Mouse (Mus musculus) testis, adult 2 months (tissue): ENCODE results near the gene Csrnp1. TPM values are rescaled to one million over a fixed set of nuclear protein-coding genes. Genes with fewer than 3 reads are reported as not detected.
"Not testable (repeated sequence)": the region's sequence is repeated elsewhere in the genome, so short reads cannot be mapped to it uniquely, and the experiment has no call there.

Experiments
- H3K27ac ChIP-seq: fragments of 200-500 bp; 2 replicates; pipeline ENCODE4 v1.5.1; 2012; ENCODE audit warnings: low read depth, low read length; ENCODE audit not compliant: control insufficient read depth, insufficient read depth
- H3K27me3 ChIP-seq: fragments of 200-500 bp; 2 replicates; pipeline ENCODE4 v1.6.1; 2012; ENCODE audit warnings: mild to moderate bottlenecking, low read length, moderate library complexity; ENCODE audit not compliant: control insufficient read depth, insufficient read depth
- H3K36me3 ChIP-seq: fragments of 200-500 bp; 2 replicates; pipeline ENCODE4 v1.6.1; 2012; ENCODE audit warnings: mild to moderate bottlenecking, low read length; ENCODE audit not compliant: control insufficient read depth, insufficient read depth
- H3K4me1 ChIP-seq: fragments of 200-500 bp; 2 replicates; pipeline ENCODE4 v1.6.1; 2012; ENCODE audit warnings: low read length; ENCODE audit not compliant: control insufficient read depth, insufficient read depth
- H3K4me3 ChIP-seq: fragments of 200-500 bp; 2 replicates; pipeline ENCODE4 v1.5.1; 2012; ENCODE audit warnings: low read depth, mild to moderate bottlenecking, low read length, moderate library complexity, mixed read lengths; ENCODE audit not compliant: control insufficient read depth
- CTCF ChIP-seq: fragments of 200-500 bp; IDR thresholded peaks from 2 replicates; pipeline ENCODE4 v1.5.1; 2012; ENCODE audit warnings: low read depth, mild to moderate bottlenecking, inconsistent platforms, low read length, moderate library complexity; ENCODE audit not compliant: control insufficient read depth, insufficient read depth, insufficient replicate concordance
- POLR2A ChIP-seq: fragments of 200-500 bp; IDR thresholded peaks from 2 replicates; pipeline ENCODE4 v1.6.1; 2012; ENCODE audit warnings: low read depth, mild to moderate bottlenecking, inconsistent platforms, low read length, moderate library complexity; ENCODE audit not compliant: control insufficient read depth
- polyA plus RNA-seq: library from polyadenylated mRNA; depleted of rRNA; stranded (reverse); fragments of >200 nt; gene quantifications from 2 replicates; pipeline ENCODE4 v1.2.3, GENCODE M21; 2012

The Csrnp1 gene
- polyA plus RNA-seq, 1 experiment = 99.9 TPM

GRCm38 (mm10) chr9:120023086-120023811 is 38.8 kb upstream of the Csrnp1 start, which contains the start of gene Xirp1:
Gene Xirp1, minus strand, starts transcription at chr9:120023598.
- Histone ChIP-seq H3K36me3 (no peaks in the 10 kb centered on the region), H3K27ac (no peak within 1 kb of the TSS), H3K27me3 (no peaks in the 10 kb centered on the region), H3K4me3 (no peak within 1 kb of the TSS; the same call in 1 of the 2 replicates), H3K4me1 (no peaks in the 10 kb centered on the region; the same call in none of the 2 replicates)
- no peak for TF ChIP-seq POLR2A
- TF ChIP-seq CTCF = no peak

DNA sequence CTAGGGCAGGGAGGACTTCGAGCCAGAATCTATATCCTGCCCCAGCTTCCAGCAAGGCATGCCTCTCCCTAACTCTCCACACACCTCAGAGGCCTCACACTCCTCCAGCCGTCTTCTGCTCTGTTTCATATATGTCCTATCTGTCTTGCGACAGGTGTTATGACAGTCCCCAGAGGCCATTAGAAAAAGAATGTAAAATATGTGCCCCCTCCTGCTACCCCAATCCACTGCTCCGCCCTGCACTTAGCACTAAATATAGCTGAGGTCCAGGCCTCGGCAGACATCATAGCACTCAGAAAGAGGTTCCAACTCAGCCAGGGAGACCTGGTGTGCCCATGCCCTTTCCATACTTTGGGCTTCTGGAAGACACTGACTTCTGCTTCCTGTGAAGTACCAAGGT is 36.7 kb upstream of the Csrnp1 start:
- no peak for TF ChIP-seq POLR2A
- no peak for TF ChIP-seq CTCF
- no peak overlapping the region for H3K27ac ChIP-seq

DNA sequence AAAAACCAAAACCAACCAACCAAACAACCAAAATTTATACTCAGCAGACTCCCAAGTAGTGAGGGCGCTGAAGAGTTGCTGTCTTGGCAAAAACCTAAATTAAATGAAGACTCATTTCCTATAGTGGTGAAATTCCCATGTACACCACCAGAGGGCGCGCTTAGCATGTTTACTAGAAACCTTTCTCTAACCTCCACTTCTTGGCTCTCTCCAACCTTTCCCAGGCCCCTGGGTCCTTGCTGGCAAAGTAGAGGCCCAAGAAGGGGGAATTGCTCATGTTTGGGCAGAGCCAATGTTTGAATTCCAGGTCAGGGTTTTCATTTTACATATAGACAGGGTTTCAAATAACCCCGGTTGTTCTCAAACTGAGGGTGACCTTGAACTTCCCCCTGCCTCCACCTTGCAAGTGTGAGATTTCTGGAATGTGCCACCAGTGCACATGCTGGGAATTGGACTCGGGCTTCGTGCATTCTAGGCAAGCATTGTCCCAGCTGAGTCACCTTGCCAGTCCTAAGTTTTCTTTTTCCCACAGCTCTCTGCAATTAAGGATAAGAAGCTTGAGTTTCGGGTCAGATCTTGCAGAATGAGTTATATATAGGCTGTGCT is 35.9 kb upstream of the Csrnp1 start:
- H3K27me3 ChIP-seq = no peaks in the 10 kb centered on the region

More for the DNA sequence above, 36.7 kb upstream of the Csrnp1 start:
- H3K27me3 ChIP-seq = no peaks in the 10 kb centered on the region
- H3K4me1 ChIP-seq = no peaks in the 10 kb centered on the region; the same call in none of the 2 replicates
- no peaks in the 10 kb centered on the region for H3K36me3 ChIP-seq
- H3K4me3 ChIP-seq = no peak overlapping the region

GRCm38 (mm10) chr9:120016956-120017355 is 32.5 kb upstream of the Csrnp1 start:
- no peak overlapping the region for H3K4me3 ChIP-seq
- H3K27ac ChIP-seq = no peak overlapping the region
- H3K4me1 ChIP-seq = peaks cover 4% of the 10 kb centered on the region
- no peaks in the 10 kb centered on the region for H3K27me3 ChIP-seq
- no peaks in the 10 kb centered on the region for H3K36me3 ChIP-seq
- TF ChIP-seq CTCF = no peak
- TF ChIP-seq POLR2A = no peak

More for the DNA sequence above, 35.9 kb upstream of the Csrnp1 start:
- H3K36me3 ChIP-seq = no peaks in the 10 kb centered on the region
- no peaks in the 10 kb centered on the region; the same call in none of the 2 replicates for H3K4me1 ChIP-seq
- no peak overlapping the region for H3K4me3 ChIP-seq
- no peak overlapping the region for H3K27ac ChIP-seq
- TF ChIP-seq POLR2A (no peak), CTCF (no peak)

DNA sequence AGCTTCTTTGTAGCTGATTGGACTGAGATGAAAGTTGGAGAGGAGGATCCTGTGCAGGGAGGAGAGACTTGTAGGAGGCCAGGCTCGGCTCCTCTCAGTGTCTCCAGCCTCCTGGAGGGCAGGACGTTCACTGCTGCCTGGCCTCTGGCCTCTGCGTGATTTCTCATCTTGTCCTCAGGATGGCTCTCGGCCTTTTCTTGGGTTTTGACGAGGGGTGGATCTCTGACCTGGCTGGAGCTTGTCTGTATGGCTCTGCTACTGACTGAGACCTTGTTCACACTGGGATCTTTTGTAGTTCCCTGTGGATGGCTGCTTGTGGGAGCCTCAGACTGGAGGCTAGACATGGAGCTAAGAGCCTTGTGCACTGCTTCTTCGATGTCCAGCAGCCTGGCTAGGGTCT is 30.4 kb upstream of the Csrnp1 start:
- no peaks in the 10 kb centered on the region for H3K36me3 ChIP-seq
- no peak overlapping the region for H3K27ac ChIP-seq
- H3K4me3 ChIP-seq = no peak overlapping the region
- TF ChIP-seq CTCF = no peak
- no peak for TF ChIP-seq POLR2A
- no peaks in the 10 kb centered on the region for H3K27me3 ChIP-seq
- peaks cover 16% of the 10 kb centered on the region for H3K4me1 ChIP-seq

DNA sequence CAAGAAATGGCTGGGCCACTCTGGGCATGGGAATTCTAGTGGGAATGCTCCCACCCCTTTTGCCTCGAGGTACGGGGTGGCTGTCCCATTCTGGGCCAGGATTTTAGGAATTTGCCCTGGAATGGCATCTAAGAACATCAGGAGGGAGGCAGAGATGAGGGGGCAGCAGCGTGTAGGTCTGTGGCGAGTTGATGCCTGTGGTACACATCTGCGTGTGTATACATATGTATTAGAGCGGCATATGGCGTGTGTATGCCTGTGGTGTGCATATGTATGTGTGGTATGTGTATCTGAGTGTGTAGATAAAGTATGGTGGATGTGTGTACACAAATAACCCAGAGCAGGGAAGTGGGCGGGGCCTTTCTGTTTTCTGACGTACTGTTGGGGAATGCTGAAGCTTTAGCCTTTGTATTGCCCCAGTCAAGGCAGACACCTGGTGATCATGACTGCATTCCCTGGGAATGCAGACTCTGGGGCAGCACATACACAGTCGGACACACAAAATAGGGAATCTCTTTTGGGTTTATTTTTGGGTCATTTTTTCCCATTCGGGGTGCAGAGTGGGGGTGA is 28.9 kb upstream of the Csrnp1 start:
- TF ChIP-seq CTCF (no peak), POLR2A (no peak)
- H3K27me3 ChIP-seq = no peaks in the 10 kb centered on the region
- peaks cover 16% of the 10 kb centered on the region for H3K4me1 ChIP-seq
- no peaks in the 10 kb centered on the region for H3K36me3 ChIP-seq
- no peak overlapping the region for H3K4me3 ChIP-seq
- no peak overlapping the region for H3K27ac ChIP-seq

GRCm38 (mm10) chr9:120012781-120013180 is 28.3 kb upstream of the Csrnp1 start:
- Histone ChIP-seq H3K27me3 (no peaks in the 10 kb centered on the region), H3K27ac (no peak overlapping the region), H3K4me1 (peaks cover 16% of the 10 kb centered on the region), H3K4me3 (no peak overlapping the region), H3K36me3 (no peaks in the 10 kb centered on the region)
- TF ChIP-seq CTCF (no peak), POLR2A (no peak)

DNA sequence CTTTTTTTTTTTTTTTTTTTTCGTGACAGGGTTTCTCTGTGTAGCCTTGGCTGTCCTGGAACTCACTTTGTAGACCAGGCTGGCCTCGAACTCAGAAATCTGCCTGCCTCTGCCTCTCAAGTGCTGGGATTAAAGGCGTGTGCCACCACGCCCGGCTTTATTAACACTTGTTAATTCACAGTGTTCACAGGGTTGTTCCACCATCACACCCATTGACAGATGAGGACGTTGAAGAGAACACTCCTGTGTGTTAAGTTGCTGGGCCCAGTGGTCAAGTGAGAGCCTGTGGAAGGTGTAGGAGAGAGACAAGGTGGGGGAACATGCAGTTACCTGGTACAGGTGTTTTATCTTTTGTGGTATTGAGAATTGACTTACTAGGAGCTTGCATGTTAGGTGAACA is 27.7 kb upstream of the Csrnp1 start:
- not testable (repeated sequence) for H3K36me3 ChIP-seq, H3K4me3 ChIP-seq, H3K27ac ChIP-seq, H3K27me3 ChIP-seq
- peaks cover 16% of the 10 kb centered on the region for H3K4me1 ChIP-seq
